Mouse (Mus musculus): ENCODE measurements around the gene Aldoc. TPM values are rescaled to one million over a fixed set of nuclear protein-coding genes. Genes with fewer than 3 reads are reported as not detected.

Aldoc gene
- polyA plus RNA-seq, 1 experiment = 0.91 TPM

GRCm38 (mm10) chr11:78324965-78325364 lies 2.2 kb downstream of the Aldoc start:
- H3K4me3 ChIP-seq (ENCODE audit: insufficient read depth, poor library complexity, severe bottlenecking) = no peak overlapping the region
- H3K36me3 ChIP-seq (ENCODE audit: control insufficient read depth, insufficient read depth) = peaks cover 36% of the 10 kb centered on the region
- TF ChIP-seq USF1 (IDR thresholded peaks at IDR 0.05; ENCODE audit: low read depth) = no peak
- H3K27me3 ChIP-seq (ENCODE audit: control insufficient read depth, insufficient read depth, insufficient read length) = no peaks in the 10 kb centered on the region
- H3K79me3 ChIP-seq (ENCODE audit: low read depth) = no peaks in the 10 kb centered on the region
- H3K79me2 ChIP-seq (ENCODE audit: control insufficient read depth, insufficient read depth) = no peaks in the 10 kb centered on the region
- H3ac ChIP-seq (ENCODE audit: control insufficient read depth, insufficient read length, low read depth) = no peak overlapping the region

GRCm38 (mm10) chr11:78327215-78327614 lies 4.4 kb downstream of the Aldoc start:
- Histone ChIP-seq H3K4me3 (ENCODE audit: insufficient read depth, poor library complexity, severe bottlenecking) (no peak overlapping the region), H3ac (ENCODE audit: control insufficient read depth, insufficient read length, low read depth) (no peak overlapping the region), H3K36me3 (ENCODE audit: control insufficient read depth, insufficient read depth) (peaks cover 13% of the 10 kb centered on the region), H3K79me2 (ENCODE audit: control insufficient read depth, insufficient read depth) (no peaks in the 10 kb centered on the region), H3K79me3 (ENCODE audit: low read depth) (peaks cover 2% of the 10 kb centered on the region), H3K27me3 (ENCODE audit: control insufficient read depth, insufficient read depth, insufficient read length) (no peaks in the 10 kb centered on the region)
- TF ChIP-seq CTCF (IDR thresholded peaks at IDR 0.05; ENCODE audit: control insufficient read depth, insufficient read depth, insufficient read length) = no peak
- no peak for TF ChIP-seq MAX (IDR thresholded peaks at IDR 0.05)
- no peak for TF ChIP-seq FOSL1 (IDR thresholded peaks at IDR 0.05; ENCODE audit: insufficient read depth, low read length, poor library complexity, severe bottlenecking)
- TF ChIP-seq USF1 (IDR thresholded peaks at IDR 0.05; ENCODE audit: low read depth) = no peak
- no peak for TF ChIP-seq CEBPB (IDR thresholded peaks at IDR 0.05; ENCODE audit: low read depth)
- TF ChIP-seq MYOG (IDR thresholded peaks at IDR 0.05; ENCODE audit: control insufficient read depth, extremely low read depth, insufficient read length) = no peak
- no peak for TF ChIP-seq MYOD1 (IDR thresholded peaks at IDR 0.05; ENCODE audit: control insufficient read depth, insufficient read length, low read depth)

- Histone ChIP-seq H3K4me3 (ENCODE audit: insufficient read depth, poor library complexity, severe bottlenecking) (peak within 1 kb of the TSS; percentile 82), H3K27me3 (ENCODE audit: control insufficient read depth, insufficient read depth, insufficient read length) (no peaks in the 10 kb centered on the region), H3K79me2 (ENCODE audit: control insufficient read depth, insufficient read depth) (no peaks in the 10 kb centered on the region), H3K36me3 (ENCODE audit: control insufficient read depth, insufficient read depth) (peaks cover 9% of the 10 kb centered on the region), H3ac (ENCODE audit: control insufficient read depth, insufficient read length, low read depth) (peak within 1 kb of the TSS; percentile 61), H3K79me3 (ENCODE audit: low read depth) (peaks cover 2% of the 10 kb centered on the region)
- TF ChIP-seq MYOG (IDR thresholded peaks at IDR 0.05; ENCODE audit: control insufficient read depth, extremely low read depth, insufficient read length) = no peak
- TF ChIP-seq FOSL1 (IDR thresholded peaks at IDR 0.05; ENCODE audit: insufficient read depth, low read length, poor library complexity, severe bottlenecking) = no peak
- TF ChIP-seq USF1 (IDR thresholded peaks at IDR 0.05; ENCODE audit: low read depth) = no peak
- TF ChIP-seq MYOD1 (IDR thresholded peaks at IDR 0.05; ENCODE audit: control insufficient read depth, insufficient read length, low read depth) = no peak
- no peak for TF ChIP-seq CTCF (IDR thresholded peaks at IDR 0.05; ENCODE audit: control insufficient read depth, insufficient read depth, insufficient read length)
- TF ChIP-seq MAX (IDR thresholded peaks at IDR 0.05) = no peak
- no peak for TF ChIP-seq CEBPB (IDR thresholded peaks at IDR 0.05; ENCODE audit: low read depth)
Observed at GRCm38 (mm10) chr11:78327634-78328511, 5.1 kb downstream of the Aldoc start, which contains the start of gene Pigs. Gene Pigs, plus strand, starts transcription at chr11:78328415.

GRCm38 (mm10) chr11:78328512-78329056 lies 5.8 kb downstream of the Aldoc start:
- no peaks in the 10 kb centered on the region for H3K79me2 ChIP-seq (ENCODE audit: control insufficient read depth, insufficient read depth)
- peak overlapping the region; percentile 61 for H3ac ChIP-seq (ENCODE audit: control insufficient read depth, insufficient read length, low read depth)
- peak overlapping the region; percentile 82 for H3K4me3 ChIP-seq (ENCODE audit: insufficient read depth, poor library complexity, severe bottlenecking)
- H3K79me3 ChIP-seq (ENCODE audit: low read depth) = peaks cover 2% of the 10 kb centered on the region
- no peaks in the 10 kb centered on the region for H3K27me3 ChIP-seq (ENCODE audit: control insufficient read depth, insufficient read depth, insufficient read length)
- no peak for TF ChIP-seq MYOD1 (IDR thresholded peaks at IDR 0.05; ENCODE audit: control insufficient read depth, insufficient read length, low read depth)
- TF ChIP-seq CTCF (IDR thresholded peaks at IDR 0.05; ENCODE audit: control insufficient read depth, insufficient read depth, insufficient read length) = no peak
- no peak for TF ChIP-seq CEBPB (IDR thresholded peaks at IDR 0.05; ENCODE audit: low read depth)
- no peak for TF ChIP-seq USF1 (IDR thresholded peaks at IDR 0.05; ENCODE audit: low read depth)
- H3K36me3 ChIP-seq (ENCODE audit: control insufficient read depth, insufficient read depth) = peaks cover 12% of the 10 kb centered on the region

GRCm38 (mm10) chr11:78332676-78333075 lies 9.9 kb downstream of the Aldoc start:
- Histone ChIP-seq H3K4me3 (ENCODE audit: insufficient read depth, poor library complexity, severe bottlenecking) (no peak overlapping the region), H3ac (ENCODE audit: control insufficient read depth, insufficient read length, low read depth) (no peak overlapping the region), H3K27me3 (ENCODE audit: control insufficient read depth, insufficient read depth, insufficient read length) (no peaks in the 10 kb centered on the region), H3K79me2 (ENCODE audit: control insufficient read depth, insufficient read depth) (no peaks in the 10 kb centered on the region), H3K79me3 (ENCODE audit: low read depth) (peaks cover 2% of the 10 kb centered on the region), H3K36me3 (ENCODE audit: control insufficient read depth, insufficient read depth) (peaks cover 20% of the 10 kb centered on the region)
- no peak for TF ChIP-seq FOSL1 (IDR thresholded peaks at IDR 0.05; ENCODE audit: insufficient read depth, low read length, poor library complexity, severe bottlenecking)
- no peak for TF ChIP-seq CEBPB (IDR thresholded peaks at IDR 0.05; ENCODE audit: low read depth)
- no peak for TF ChIP-seq USF1 (IDR thresholded peaks at IDR 0.05; ENCODE audit: low read depth)
- TF ChIP-seq CTCF (IDR thresholded peaks at IDR 0.05; ENCODE audit: control insufficient read depth, insufficient read depth, insufficient read length) = no peak
- TF ChIP-seq MYOG (IDR thresholded peaks at IDR 0.05; ENCODE audit: control insufficient read depth, extremely low read depth, insufficient read length) = no peak
- TF ChIP-seq MAX (IDR thresholded peaks at IDR 0.05) = no peak
- no peak for TF ChIP-seq MYOD1 (IDR thresholded peaks at IDR 0.05; ENCODE audit: control insufficient read depth, insufficient read length, low read depth)
